Mouse (Mus musculus) liver, adult 2 months (tissue): Measurements from ENCODE around the gene Ahdc1.

Source experiments
- CTCF ChIP-seq: fragments of 200-500 bp; IDR thresholded peaks from 2 replicates; pipeline ENCODE4 v1.5.1; 2011; ENCODE audit warnings: low read depth, low read length, control low read depth
- POLR2A ChIP-seq: fragments of 200-500 bp; IDR thresholded peaks from 2 replicates; pipeline ENCODE4 v1.6.1; 2011; ENCODE audit warnings: low read length, control low read depth; ENCODE audit not compliant: insufficient read depth; ENCODE audit errors: extremely low read depth

- TF ChIP-seq CTCF, result no peak
- no peak for TF ChIP-seq POLR2A
Observed at GRCm38 (mm10) chr4:133010611-133011010, 449 bp upstream of the Ahdc1 start.
